Mouse (Mus musculus) lung, postnatal 0 days (tissue): ENCODE data around the gene Swt1.

Experiments
- CTCF ChIP-seq: IDR thresholded peaks from 2 replicates; pipeline ENCODE4 v1.5.1; 2016; ENCODE audit warnings: antibody characterized with exemption, mild to moderate bottlenecking
- EP300 ChIP-seq: IDR thresholded peaks from 2 replicates; pipeline ENCODE4 v1.6.1; 2016; ENCODE audit warnings: antibody characterized with exemption, mild to moderate bottlenecking, control low read depth

GRCm38 (mm10) chr1:151422178-151422577 lies 6.1 kb downstream of the Swt1 start:
- TF ChIP-seq CTCF (no peak), EP300 (no peak)
